Mouse (Mus musculus): Measurements from ENCODE around the gene Pi4k2a. TPM values are rescaled to one million over a fixed set of nuclear protein-coding genes. Genes with fewer than 3 reads are reported as not detected.

Pi4k2a gene
- polyA plus RNA-seq, 1 experiment from 2014 or later, result 13.2 TPM

GRCm38 (mm10) chr19:42056719-42057409 lies 33.4 kb upstream of the Pi4k2a start:
- Histone ChIP-seq H3K9me3 (replicated peaks; ENCODE audit: control insufficient read depth, low read length) (no peaks in the 10 kb centered on the region), H3K4me2 (ENCODE audit: low read length) (no peak overlapping the region), H3K36me3 (ENCODE audit: control insufficient read depth, insufficient read depth, low read length) (no peaks in the 10 kb centered on the region), H3K27me3 (replicated peaks; ENCODE audit: control insufficient read depth, insufficient read depth, low read length) (no peaks in the 10 kb centered on the region), H3K4me3 (ENCODE audit: low read depth, low read length) (no peak overlapping the region), H3K4me1 (ENCODE audit: control insufficient read depth, insufficient read depth, low read length) (no peaks in the 10 kb centered on the region), H3K27ac (ENCODE audit: low read depth, low read length) (no peak overlapping the region), H3K9ac (ENCODE audit: low read length) (no peak overlapping the region)
- WGBS, result 89% methylated on average over 6 of the region's 6 CpGs
- no peak for ATAC-seq
- no peak for DNase-seq (ENCODE audit: low spot score)

- Histone ChIP-seq H3K9ac (ENCODE audit: low read length) (no peak overlapping the region), H3K9me3 (replicated peaks; ENCODE audit: control insufficient read depth, low read length) (no peaks in the 10 kb centered on the region), H3K4me2 (ENCODE audit: low read length) (no peak overlapping the region), H3K4me1 (ENCODE audit: control insufficient read depth, insufficient read depth, low read length) (no peaks in the 10 kb centered on the region), H3K27me3 (replicated peaks; ENCODE audit: control insufficient read depth, insufficient read depth, low read length) (no peaks in the 10 kb centered on the region), H3K36me3 (ENCODE audit: control insufficient read depth, insufficient read depth, low read length) (no peaks in the 10 kb centered on the region), H3K27ac (ENCODE audit: low read depth, low read length) (no peak overlapping the region), H3K4me3 (ENCODE audit: low read depth, low read length) (no peak overlapping the region)
- 76% methylated on average over 7 of the region's 7 CpGs for WGBS
- DNase-seq (ENCODE audit: low spot score) (no peak), ATAC-seq (no peak)
Observed at GRCm38 (mm10) chr19:42058426-42058825, 31.8 kb upstream of the Pi4k2a start.

- no peak overlapping the region for H3K4me2 ChIP-seq (ENCODE audit: low read length)
- no peaks in the 10 kb centered on the region for H3K9me3 ChIP-seq (replicated peaks; ENCODE audit: control insufficient read depth, low read length)
- no peaks in the 10 kb centered on the region for H3K4me1 ChIP-seq (ENCODE audit: control insufficient read depth, insufficient read depth, low read length)
- H3K27me3 ChIP-seq (replicated peaks; ENCODE audit: control insufficient read depth, insufficient read depth, low read length), result no peaks in the 10 kb centered on the region
- DNase-seq (ENCODE audit: low spot score), result no peak
- no peak overlapping the region for H3K4me3 ChIP-seq (ENCODE audit: low read depth, low read length)
- ATAC-seq, result no peak
- WGBS, result 95% methylated on average over 7 of the region's 7 CpGs
- H3K27ac ChIP-seq (ENCODE audit: low read depth, low read length), result no peak overlapping the region
- H3K36me3 ChIP-seq (ENCODE audit: control insufficient read depth, insufficient read depth, low read length), result no peaks in the 10 kb centered on the region
- no peak overlapping the region for H3K9ac ChIP-seq (ENCODE audit: low read length)
Observed at GRCm38 (mm10) chr19:42061443-42061842, 28.8 kb upstream of the Pi4k2a start.

GRCm38 (mm10) chr19:42068441-42069240 lies 21.6 kb upstream of the Pi4k2a start:
- Histone ChIP-seq H3K27ac (ENCODE audit: low read depth, low read length) (no peak overlapping the region), H3K27me3 (replicated peaks; ENCODE audit: control insufficient read depth, insufficient read depth, low read length) (no peaks in the 10 kb centered on the region), H3K4me1 (ENCODE audit: control insufficient read depth, insufficient read depth, low read length) (no peaks in the 10 kb centered on the region), H3K36me3 (ENCODE audit: control insufficient read depth, insufficient read depth, low read length) (no peaks in the 10 kb centered on the region), H3K9me3 (replicated peaks; ENCODE audit: control insufficient read depth, low read length) (no peaks in the 10 kb centered on the region), H3K4me3 (ENCODE audit: low read depth, low read length) (no peak overlapping the region), H3K4me2 (ENCODE audit: low read length) (no peak overlapping the region), H3K9ac (ENCODE audit: low read length) (no peak overlapping the region)
- no peak for DNase-seq (ENCODE audit: low spot score)
- WGBS, result 87% methylated on average over 11 of the region's 11 CpGs
- ATAC-seq, result no peak

- no peaks in the 10 kb centered on the region for H3K4me1 ChIP-seq (ENCODE audit: control insufficient read depth, insufficient read depth, low read length)
- H3K36me3 ChIP-seq (ENCODE audit: control insufficient read depth, insufficient read depth, low read length), result peaks cover 5% of the 10 kb centered on the region; the same call in 1 of the 2 replicates
- no peaks in the 10 kb centered on the region for H3K9me3 ChIP-seq (replicated peaks; ENCODE audit: control insufficient read depth, low read length)
- H3K4me2 ChIP-seq (ENCODE audit: low read length), result no peak overlapping the region
- H3K4me3 ChIP-seq (ENCODE audit: low read depth, low read length), result no peak overlapping the region
- H3K9ac ChIP-seq (ENCODE audit: low read length), result no peak overlapping the region
- H3K27me3 ChIP-seq (replicated peaks; ENCODE audit: control insufficient read depth, insufficient read depth, low read length), result no peaks in the 10 kb centered on the region
- DNase-seq (ENCODE audit: low spot score) (no peak), ATAC-seq (no peak)
- H3K27ac ChIP-seq (ENCODE audit: low read depth, low read length), result no peak overlapping the region
- 76% methylated on average over 6 of the region's 6 CpGs for WGBS
Observed at GRCm38 (mm10) chr19:42069241-42069525, 21.1 kb upstream of the Pi4k2a start.

GRCm38 (mm10) chr19:42071221-42071620 lies 19.0 kb upstream of the Pi4k2a start:
- Histone ChIP-seq H3K9ac (ENCODE audit: low read length) (no peak overlapping the region), H3K36me3 (ENCODE audit: control insufficient read depth, insufficient read depth, low read length) (peaks cover 25% of the 10 kb centered on the region), H3K4me1 (ENCODE audit: control insufficient read depth, insufficient read depth, low read length) (no peaks in the 10 kb centered on the region), H3K27ac (ENCODE audit: low read depth, low read length) (no peak overlapping the region), H3K9me3 (replicated peaks; ENCODE audit: control insufficient read depth, low read length) (no peaks in the 10 kb centered on the region), H3K27me3 (replicated peaks; ENCODE audit: control insufficient read depth, insufficient read depth, low read length) (no peaks in the 10 kb centered on the region), H3K4me3 (ENCODE audit: low read depth, low read length) (no peak overlapping the region), H3K4me2 (ENCODE audit: low read length) (no peak overlapping the region)
- no peak for ATAC-seq
- WGBS, result 77% methylated on average over 7 of the region's 7 CpGs
- DNase-seq (ENCODE audit: low spot score), result no peak

GRCm38 (mm10) chr19:42071886-42072608 lies 18.2 kb upstream of the Pi4k2a start:
- no peak overlapping the region for H3K4me3 ChIP-seq (ENCODE audit: low read depth, low read length)
- no peak overlapping the region for H3K27ac ChIP-seq (ENCODE audit: low read depth, low read length)
- no peaks in the 10 kb centered on the region for H3K27me3 ChIP-seq (replicated peaks; ENCODE audit: control insufficient read depth, insufficient read depth, low read length)
- 83% methylated on average over 15 of the region's 15 CpGs for WGBS
- H3K4me1 ChIP-seq (ENCODE audit: control insufficient read depth, insufficient read depth, low read length), result no peaks in the 10 kb centered on the region
- ATAC-seq (no peak), DNase-seq (ENCODE audit: low spot score) (no peak)
- H3K4me2 ChIP-seq (ENCODE audit: low read length), result no peak overlapping the region
- H3K9ac ChIP-seq (ENCODE audit: low read length), result no peak overlapping the region
- H3K9me3 ChIP-seq (replicated peaks; ENCODE audit: control insufficient read depth, low read length), result no peaks in the 10 kb centered on the region
- H3K36me3 ChIP-seq (ENCODE audit: control insufficient read depth, insufficient read depth, low read length), result peaks cover 30% of the 10 kb centered on the region

GRCm38 (mm10) chr19:42072802-42073201 lies 17.5 kb upstream of the Pi4k2a start:
- 88% methylated on average over 7 of the region's 7 CpGs for WGBS
- H3K27ac ChIP-seq (ENCODE audit: low read depth, low read length), result no peak overlapping the region
- ATAC-seq, result no peak
- no peak for DNase-seq (ENCODE audit: low spot score)
- no peaks in the 10 kb centered on the region for H3K9me3 ChIP-seq (replicated peaks; ENCODE audit: control insufficient read depth, low read length)
- H3K9ac ChIP-seq (ENCODE audit: low read length), result no peak overlapping the region
- H3K36me3 ChIP-seq (ENCODE audit: control insufficient read depth, insufficient read depth, low read length), result peaks cover 30% of the 10 kb centered on the region
- no peak overlapping the region for H3K4me2 ChIP-seq (ENCODE audit: low read length)
- no peak overlapping the region for H3K4me3 ChIP-seq (ENCODE audit: low read depth, low read length)
- H3K27me3 ChIP-seq (replicated peaks; ENCODE audit: control insufficient read depth, insufficient read depth, low read length), result no peaks in the 10 kb centered on the region
- no peaks in the 10 kb centered on the region for H3K4me1 ChIP-seq (ENCODE audit: control insufficient read depth, insufficient read depth, low read length)

- WGBS, result 84% methylated on average over 2 of the region's 2 CpGs
- no peak for ATAC-seq
- H3K9ac ChIP-seq (ENCODE audit: low read length), result no peak overlapping the region
- H3K36me3 ChIP-seq (ENCODE audit: control insufficient read depth, insufficient read depth, low read length), result peaks cover 34% of the 10 kb centered on the region
- H3K4me3 ChIP-seq (ENCODE audit: low read depth, low read length), result no peak overlapping the region
- no peak overlapping the region for H3K27ac ChIP-seq (ENCODE audit: low read depth, low read length)
- H3K27me3 ChIP-seq (replicated peaks; ENCODE audit: control insufficient read depth, insufficient read depth, low read length), result no peaks in the 10 kb centered on the region
- DNase-seq (ENCODE audit: low spot score), result no peak
- no peak overlapping the region for H3K4me2 ChIP-seq (ENCODE audit: low read length)
- H3K9me3 ChIP-seq (replicated peaks; ENCODE audit: control insufficient read depth, low read length), result no peaks in the 10 kb centered on the region
- H3K4me1 ChIP-seq (ENCODE audit: control insufficient read depth, insufficient read depth, low read length), result no peaks in the 10 kb centered on the region
Observed at GRCm38 (mm10) chr19:42075051-42075450, 15.2 kb upstream of the Pi4k2a start.
